In genomic region chr1:159122201-159122600, GRCm38 (mm10) we compare ENCODE assay signal across 19 mouse cellular contexts.
"Had no signal": no experiment of that assay in that cellular context is flagged by ENCODE, and none has a peak within 500 bp of the region (broad histone marks: within the 10 kb centered on the region; RNA-seq: fewer than 3 reads in every experiment).

No protein-coding gene starts in this region.

- H3K36me3 ChIP-seq: midbrain, embryonic 10.5 days; midbrain, embryonic 12.5 days; neural tube, embryonic 13.5 days; neural tube, embryonic 15.5 days; stomach, embryonic 15.5 days had no signal

- H3K27me3 ChIP-seq: midbrain, embryonic 12.5 days; neural tube, embryonic 13.5 days; neural tube, embryonic 15.5 days; stomach, embryonic 15.5 days had no signal

- H3K4me2 ChIP-seq: lung, embryonic 14.5 days; midbrain, embryonic 12.5 days; neural tube, embryonic 13.5 days; neural tube, embryonic 15.5 days; stomach, embryonic 15.5 days had no signal

- H3K4me1 ChIP-seq: midbrain, embryonic 12.5 days; neural tube, embryonic 13.5 days; neural tube, embryonic 15.5 days; stomach, embryonic 15.5 days had no signal

- H3K4me3 ChIP-seq: midbrain, embryonic 10.5 days; midbrain, embryonic 12.5 days; myocyte; neural tube, embryonic 13.5 days; neural tube, embryonic 15.5 days; stomach, embryonic 15.5 days had no signal

- H3K9ac ChIP-seq: lung, embryonic 14.5 days; midbrain, embryonic 12.5 days; neural tube, embryonic 13.5 days; neural tube, embryonic 15.5 days; stomach, embryonic 15.5 days had no signal

- H3K9me3 ChIP-seq: midbrain, embryonic 10.5 days; midbrain, embryonic 12.5 days; neural tube, embryonic 13.5 days; neural tube, embryonic 15.5 days; stomach, embryonic 15.5 days had no signal

- ATAC-seq: midbrain, embryonic 16.5 days had no signal

- DNase-seq: lung, adult 18-20 months; lung, embryonic 14.5 days; lung, postnatal 10 days; lung, postnatal 4 days; midbrain, embryonic 14.5 days; retina, postnatal 1 day; right cerebral cortex, adult 18-20 months; right cerebral cortex, postnatal 25 days; thymus, adult 2 months; thymus, postnatal 25 days; thymus, postnatal 4 days had no signal

- H3K27ac ChIP-seq: midbrain, embryonic 10.5 days; midbrain, embryonic 12.5 days; neural tube, embryonic 13.5 days; neural tube, embryonic 15.5 days; stomach, embryonic 15.5 days; stomach, postnatal 0 days had no signal
